Mouse (Mus musculus): ENCODE measurements around the gene Olfr46.
"Not testable (repeated sequence)": the region's sequence is repeated elsewhere in the genome, so short reads cannot be mapped to it uniquely, and the experiment has no call there.

Olfr46 gene

GRCm38 (mm10) chr7:140600969-140601368 lies at the start of gene Olfr46:
Olfr46 (plus strand) TSS chr7:140601269.
- not testable (repeated sequence) for DNase-seq (ENCODE audit: low read depth)

- no peak for DNase-seq (ENCODE audit: low read depth)
Observed at GRCm38 (mm10) chr7:140567586-140567985, 33.5 kb upstream of the Olfr46 start, which contains the start of gene Olfr538. Olfr538 (plus strand) TSS chr7:140567886.

GRCm38 (mm10) chr7:140628670-140629069 lies 27.6 kb downstream of the Olfr46 start, which contains the start of gene Olfr61:
Olfr61 (plus strand) TSS chr7:140628970.
- not testable (repeated sequence) for DNase-seq (ENCODE audit: low read depth)

- DNase-seq (ENCODE audit: low read depth): no peak
Observed at GRCm38 (mm10) chr7:140630559-140630958, 29.5 kb downstream of the Olfr46 start.

- DNase-seq (ENCODE audit: low read depth): no peak
Observed at GRCm38 (mm10) chr7:140646152-140646551, 45.1 kb downstream of the Olfr46 start, which contains the start of gene Olfr53. Olfr53 (plus strand) TSS chr7:140646452.

GRCm38 (mm10) chr7:140659630-140660029 lies 58.6 kb downstream of the Olfr46 start, which contains the start of gene Olfr539:
Olfr539 (plus strand) TSS chr7:140659930.
- no peak for DNase-seq (ENCODE audit: low read depth)

All from c-Kit-positive CD71-positive TER-119-negative erythroid progenitor cells, embryonic 14.5 days (primary cell).